Comparison of ENCODE assay signal across 9 mouse cellular contexts in the genomic region with DNA sequence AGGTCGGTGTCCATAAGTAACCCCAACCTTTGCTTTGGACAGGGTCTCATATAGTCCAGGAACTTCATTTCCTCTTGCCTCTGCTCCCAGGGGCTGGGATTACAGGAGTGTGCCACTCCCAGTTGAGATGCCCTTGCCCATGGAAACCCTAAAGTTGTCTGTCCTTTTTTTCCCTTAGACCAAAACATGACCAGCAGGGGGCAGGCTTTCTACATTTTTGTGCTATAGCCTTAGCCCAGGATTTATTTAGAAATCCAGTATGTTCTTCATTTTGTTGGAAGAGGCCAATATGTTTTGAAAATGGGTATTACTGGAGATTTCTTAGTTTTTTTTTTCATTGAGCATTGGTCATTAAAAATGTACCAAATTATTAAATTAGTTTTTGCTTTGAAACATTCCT. TPM values are rescaled to one million over a fixed set of nuclear protein-coding genes. Genes with fewer than 3 reads are reported as not detected.
DNase-seq lines count a peak whose midpoint lies in the region; ATAC-seq and TF ChIP-seq lines count a peak whose summit lies in the region.
"Had no signal": no experiment of that assay in that cellular context is flagged by ENCODE, and none has a peak within 500 bp of the region (broad histone marks: within the 10 kb centered on the region; RNA-seq: fewer than 3 reads in every experiment).

No protein-coding gene starts in this region.

- no peak overlapping the region for H3K9ac ChIP-seq in liver, embryonic 12.5 days
- H3K9ac ChIP-seq in lung, postnatal 0 days (replicated peaks; ENCODE audit: low read depth) = no peak overlapping the region

- no peaks in the 10 kb centered on the region for H3K36me3 ChIP-seq in liver, embryonic 12.5 days
- H3K36me3 ChIP-seq in lung, postnatal 0 days (ENCODE audit: insufficient read depth, low read length) = no peaks in the 10 kb centered on the region

- no peak for TF ChIP-seq EP300 in lung, postnatal 0 days (IDR thresholded peaks at IDR 0.05)

- H3K4me1 ChIP-seq in liver, embryonic 12.5 days = no peaks in the 10 kb centered on the region
- no peaks in the 10 kb centered on the region for H3K4me1 ChIP-seq in lung, postnatal 0 days (ENCODE audit: insufficient read depth, low read depth, low read length)

- H3K27ac ChIP-seq in liver, embryonic 12.5 days = no peak overlapping the region
- H3K27ac ChIP-seq in lung, postnatal 0 days (ENCODE audit: low read length) = no peak overlapping the region

- TF ChIP-seq CTCF in lung, postnatal 0 days (IDR thresholded peaks at IDR 0.05) = peak; percentile 68

- no peaks in the 10 kb centered on the region for H3K27me3 ChIP-seq in liver, embryonic 12.5 days (replicated peaks)
- H3K27me3 ChIP-seq in lung, postnatal 0 days (replicated peaks; ENCODE audit: insufficient read depth, low read length) = no peaks in the 10 kb centered on the region

- peak; percentile 46 for DNase-seq in CD4-positive, CD25-positive, alpha-beta regulatory T cell, adult 2 months (ENCODE audit: low read depth, low spot score)
- peak; percentile 61 for DNase-seq in liver
- DNase-seq in embryo, embryonic 10 days (ENCODE audit: low spot score) = peak; percentile 56
- peak; percentile 33 to 82 for DNase-seq in kidney, postnatal 36 days
- peak; percentile 55 for DNase-seq in lung, postnatal 0 days (ENCODE audit: low spot score)
- peak; percentile 55 for DNase-seq in thymus, postnatal 0 days (ENCODE audit: low spot score)

- WGBS in liver, embryonic 12.5 days (ENCODE audit: insufficient replicate concordance) = 44% methylated on average over 1 of the region's 1 CpGs
- WGBS in lung, postnatal 0 days = 59% methylated on average over 1 of the region's 1 CpGs

- ATAC-seq in CD4-positive, CD25-positive, alpha-beta regulatory T cell, adult 4 months = no peak
- ATAC-seq in liver, embryonic 12.5 days = no peak
- ATAC-seq in lung, postnatal 0 days = no peak

- H3K4me2 ChIP-seq in liver, embryonic 12.5 days = no peak overlapping the region
- H3K4me2 ChIP-seq in lung, postnatal 0 days (replicated peaks; ENCODE audit: low read depth, low read length) = no peak overlapping the region

- no peak overlapping the region for H3K4me3 ChIP-seq in liver, embryonic 12.5 days
- no peak overlapping the region for H3K4me3 ChIP-seq in lung, postnatal 0 days (ENCODE audit: low read depth, low read length)

- no peaks in the 10 kb centered on the region for H3K9me3 ChIP-seq in liver, embryonic 12.5 days (replicated peaks)
- H3K9me3 ChIP-seq in lung, postnatal 0 days (ENCODE audit: low read length) = no peaks in the 10 kb centered on the region

RNA-seq across cellular contexts. Expression of a gene that starts 58.6 kb away (rescaled TPM):
- not detected for polyA plus RNA-seq in CD4-positive, CD25-positive, alpha-beta regulatory T cell, adult 4 months (2017; shearing (Covaris generic))
- 0.14 TPM in 1 of 2 replicates, not detected in the other for polyA plus RNA-seq in liver, embryonic 12.5 days (2016; fragmentation: Nextera tagmentation; extraction: Ambion mirVana)
- not detected in 2 replicates for polyA plus RNA-seq in lung, postnatal 0 days (2015; fragmentation: Nextera tagmentation; extraction: Ambion mirVana)
- 0.06 and 0.29 TPM in 2 replicates for polyA plus RNA-seq in thymus, postnatal 0 days (2015; fragmentation: Nextera tagmentation; extraction: Ambion mirVana)
- polyA plus RNA-seq: heart, embryonic 16.5 days had no signal
